Mouse (Mus musculus): ENCODE results near the gene Plod2. TPM values are rescaled to one million over a fixed set of nuclear protein-coding genes. Genes with fewer than 3 reads are reported as not detected.

Plod2 gene
- not detected for polyA plus RNA-seq (2017; shearing (Covaris generic))

DNA sequence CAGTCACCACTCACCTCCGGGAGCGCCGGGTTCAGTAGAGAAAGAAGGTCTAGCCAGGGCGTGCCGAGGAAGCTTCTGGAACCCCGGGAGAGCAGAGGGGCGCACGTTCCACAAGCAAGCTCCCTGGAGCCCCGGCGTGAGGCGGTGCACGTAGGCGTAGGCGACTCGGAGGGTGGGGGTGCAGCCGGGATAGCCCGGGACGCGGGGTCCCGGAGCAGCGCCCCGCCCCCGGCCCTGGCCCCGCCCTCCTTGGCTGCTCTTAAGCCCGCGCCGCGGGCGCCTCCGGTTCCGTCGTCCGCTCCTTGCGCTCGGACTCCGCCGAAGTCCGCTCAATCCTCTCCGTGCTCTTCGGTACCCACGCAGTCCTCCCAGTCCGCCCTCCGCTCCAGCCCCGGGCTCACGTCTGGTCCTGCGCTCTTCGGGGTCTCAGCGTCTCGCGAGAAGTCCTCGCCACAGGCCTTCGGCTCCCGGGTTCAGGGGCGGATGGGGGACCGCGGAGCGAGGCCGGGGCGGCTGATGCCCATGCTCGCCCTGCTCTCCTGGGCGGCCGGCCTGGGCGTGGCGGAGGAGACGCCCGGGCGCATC lies at the start of gene Plod2:
Plod2 (plus strand) TSS at position 247 of the 585 bp plus-strand sequence.

Other genes starting within 250 kb of the Plod2 start
- not detected for gene 1700057G04Rik, start 232.8 kb upstream of the Plod2 start, polyA plus RNA-seq (2017; shearing (Covaris generic))
- gene Plscr4, start 84.8 kb upstream of the Plod2 start, polyA plus RNA-seq (2017; shearing (Covaris generic)) = 0.19 TPM